Mouse (Mus musculus) midbrain, postnatal 0 days (tissue): ENCODE measurements around the gene Dnajc19. TPM values are rescaled to one million over a fixed set of nuclear protein-coding genes. Genes with fewer than 3 reads are reported as not detected.
A peak's percentile ranks its signal among the peaks of the same experiment; 100 is the strongest.

Source experiments
- ATAC-seq: fragments of 200-750 bp; cut with Nextera tagmentation; 2 replicates; pipeline ENCODE4 v1.8.0; 2017; ENCODE audit warnings: moderate number of reproducible peaks, mild to moderate bottlenecking, moderate TSS enrichment, moderate library complexity; ENCODE audit not compliant: low FRiP score
- DNase-seq: peaks from one replicate; pipeline ENCODE4 v3.0.0-alpha.2; 2015; ENCODE audit warnings: low spot score
- H3K27ac ChIP-seq: fragments of 300-500 bp; sonication (generic); 2 replicates; pipeline ENCODE4 v1.5.1; 2014; ENCODE audit warnings: low read depth, mild to moderate bottlenecking, low read length, mixed read lengths
- H3K27me3 ChIP-seq: fragments of 300-500 bp; sonication (generic); 2 replicates; pipeline ENCODE4 v1.6.1; 2014; ENCODE audit warnings: low read length, control low read depth, mixed read lengths; ENCODE audit not compliant: insufficient read depth
- H3K36me3 ChIP-seq: fragments of 300-500 bp; sonication (generic); 2 replicates; pipeline ENCODE4 v1.6.1; 2014; ENCODE audit warnings: low read length, control low read depth, mixed read lengths; ENCODE audit not compliant: insufficient read depth
- H3K4me1 ChIP-seq: fragments of 300-500 bp; sonication (generic); 2 replicates; pipeline ENCODE4 v1.6.1; 2014; ENCODE audit warnings: mild to moderate bottlenecking, control low read depth, antibody characterized with exemption, low read length, mixed read lengths; ENCODE audit not compliant: insufficient read depth
- H3K4me2 ChIP-seq: fragments of 300-500 bp; sonication (generic); 2 replicates; pipeline ENCODE4 v1.6.1; 2014; ENCODE audit warnings: low read depth, mild to moderate bottlenecking, low read length, mixed read lengths; ENCODE audit not compliant: poor library complexity, severe bottlenecking
- H3K4me3 ChIP-seq: fragments of 300-500 bp; sonication (generic); 2 replicates; pipeline ENCODE4 v1.5.1; 2014; ENCODE audit warnings: low read depth, mild to moderate bottlenecking, low read length, moderate library complexity
- H3K9ac ChIP-seq: fragments of 300-500 bp; sonication (generic); replicated peaks from 2 replicates; pipeline ENCODE4 v1.6.1; 2014; ENCODE audit warnings: mild to moderate bottlenecking, low read length, moderate library complexity, mixed read lengths; ENCODE audit not compliant: poor library complexity, severe bottlenecking
- H3K9me3 ChIP-seq: fragments of 300-500 bp; sonication (generic); 2 replicates; pipeline ENCODE4 v1.6.1; 2016; ENCODE audit warnings: low read length, control low read depth
- CTCF ChIP-seq: IDR thresholded peaks from 2 replicates; pipeline ENCODE4 v1.5.1; 2016; ENCODE audit warnings: antibody characterized with exemption, mild to moderate bottlenecking
- WGBS: fragments of 180-500 bp; shearing (Covaris S2); extraction: QIAGEN DNeasy Blood & Tissue Kit; methylation state at CpG from one replicate; pipeline ENCODE4 v1.1.7; 2014; 5-methylcytosine and 5-hydroxymethylcytosine counted together
- polyA plus RNA-seq: library from polyadenylated mRNA; unstranded; fragments of >200 nt; fragmentation: Nextera tagmentation; extraction: Ambion mirVana; gene quantifications from 2 replicates; pipeline ENCODE4 v1.2.1, GENCODE M21; 2015
- total RNA-seq: library from RNA; depleted of rRNA; stranded (reverse); fragments of >200 nt; gene quantifications from 2 replicates; pipeline ENCODE4 v1.2.3, GENCODE M21; 2014

Dnajc19 gene
- total and polyA plus RNA-seq, 2 experiments from 2014 or later = 79.9 to 169 TPM

- ATAC-seq (no peak), DNase-seq (no peak)
- Histone ChIP-seq H3K27ac (no peak overlapping the region), H3K4me1 (no peaks in the 10 kb centered on the region), H3K27me3 (no peaks in the 10 kb centered on the region), H3K9me3 (no peaks in the 10 kb centered on the region), H3K4me3 (no peak overlapping the region), H3K9ac (no peak overlapping the region), H3K4me2 (no peak overlapping the region), H3K36me3 (no peaks in the 10 kb centered on the region)
- 74% methylated on average over 11 of the region's 11 CpGs for WGBS
- TF ChIP-seq CTCF = no peak
Measured at GRCm38 (mm10) chr3:34111941-34112685, 31.0 kb upstream of the Dnajc19 start.

GRCm38 (mm10) chr3:34107631-34108030, 26.5 kb upstream of the Dnajc19 start:
- WGBS = 79% methylated on average over 3 of the region's 3 CpGs
- H3K36me3 ChIP-seq = no peaks in the 10 kb centered on the region
- no peaks in the 10 kb centered on the region for H3K27me3 ChIP-seq
- no peaks in the 10 kb centered on the region for H3K4me1 ChIP-seq
- no peak for TF ChIP-seq CTCF
- no peak overlapping the region for H3K27ac ChIP-seq
- no peak for DNase-seq
- no peak overlapping the region for H3K4me2 ChIP-seq
- no peaks in the 10 kb centered on the region for H3K9me3 ChIP-seq
- no peak overlapping the region for H3K9ac ChIP-seq
- ATAC-seq = no peak
- no peak overlapping the region for H3K4me3 ChIP-seq

DNA sequence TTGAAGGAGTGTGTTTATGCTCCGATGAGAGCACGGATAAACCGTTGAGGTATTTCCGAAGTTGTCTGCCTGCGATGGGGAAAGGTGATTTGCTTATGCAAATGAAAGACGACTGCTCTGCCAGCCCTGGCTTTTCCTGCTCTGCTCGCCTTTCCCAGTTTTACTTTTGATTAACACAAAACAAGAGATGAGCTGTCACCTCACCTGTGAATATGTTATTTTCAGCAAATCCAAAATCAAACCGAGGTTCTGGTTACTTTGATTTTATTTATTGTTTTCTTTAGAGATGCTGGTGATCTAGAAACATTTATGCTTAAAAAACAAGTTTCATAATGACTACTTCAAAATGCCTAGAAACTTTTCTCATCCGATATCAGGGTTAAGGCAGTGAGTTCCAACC, 25.3 kb upstream of the Dnajc19 start:
- TF ChIP-seq CTCF = no peak
- Histone ChIP-seq H3K4me1 (no peaks in the 10 kb centered on the region), H3K27ac (no peak overlapping the region), H3K27me3 (no peaks in the 10 kb centered on the region), H3K9ac (no peak overlapping the region), H3K4me3 (no peak overlapping the region), H3K9me3 (no peaks in the 10 kb centered on the region), H3K4me2 (no peak overlapping the region), H3K36me3 (no peaks in the 10 kb centered on the region)
- DNase-seq (no peak), ATAC-seq (no peak)
- WGBS = 30% methylated on average over 9 of the region's 9 CpGs

DNA sequence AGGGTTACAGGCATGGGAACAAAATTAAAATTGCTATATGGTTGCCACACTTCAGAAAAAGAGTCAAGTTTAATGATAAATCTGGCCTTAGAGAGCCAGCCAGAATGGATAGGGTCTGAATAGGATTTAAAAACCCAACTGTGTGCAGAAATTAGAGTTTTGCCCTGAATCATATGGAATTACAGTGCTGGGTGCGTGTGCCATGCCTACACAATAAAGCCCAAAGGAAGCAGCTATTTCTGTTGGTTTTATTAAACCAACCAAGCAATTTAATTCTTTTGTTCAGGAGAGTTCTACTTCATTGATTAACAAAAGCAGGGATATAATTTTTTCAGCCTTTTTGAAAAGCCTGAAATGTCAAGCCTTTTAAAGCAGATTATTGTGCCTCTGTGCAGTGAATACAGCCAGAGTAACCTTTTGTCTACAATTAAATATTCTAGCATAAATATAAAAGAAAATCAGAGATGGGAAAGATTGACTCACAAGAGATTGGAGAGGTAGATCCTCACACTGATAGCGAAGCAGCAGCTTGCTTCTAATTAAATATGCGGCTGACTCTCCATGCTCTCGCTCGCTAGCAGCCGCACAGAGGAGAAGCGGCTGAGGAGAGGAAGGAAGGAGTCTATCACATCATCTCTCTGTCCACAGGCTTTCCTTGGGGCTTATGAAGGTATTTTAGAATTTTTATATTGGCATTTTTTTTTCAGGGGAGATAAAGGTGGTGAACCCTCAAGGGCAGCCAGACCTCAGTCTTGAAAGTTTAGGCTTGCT, 23.0 kb upstream of the Dnajc19 start:
- H3K9ac ChIP-seq = no peak overlapping the region
- DNase-seq (peak; percentile 27), ATAC-seq (0 out of 2 replicates have a peak, but pooled peaks have one; percentile 49)
- H3K36me3 ChIP-seq = no peaks in the 10 kb centered on the region
- H3K27me3 ChIP-seq = no peaks in the 10 kb centered on the region
- no peak overlapping the region for H3K27ac ChIP-seq
- H3K9me3 ChIP-seq = no peaks in the 10 kb centered on the region
- H3K4me3 ChIP-seq = 0 out of 2 replicates have a peak overlapping the region, but pooled peaks have one; percentile 3
- H3K4me2 ChIP-seq = peak overlapping the region; percentile 30
- 9% methylated on average over 7 of the region's 7 CpGs for WGBS
- TF ChIP-seq CTCF = no peak
- no peaks in the 10 kb centered on the region for H3K4me1 ChIP-seq

- Histone ChIP-seq H3K4me3 (no peak overlapping the region), H3K27ac (no peak overlapping the region), H3K9ac (no peak overlapping the region), H3K27me3 (no peaks in the 10 kb centered on the region), H3K36me3 (no peaks in the 10 kb centered on the region), H3K9me3 (no peaks in the 10 kb centered on the region), H3K4me2 (no peak overlapping the region), H3K4me1 (no peaks in the 10 kb centered on the region)
- whole genome bisulfite sequencing = 19% methylated on average over 2 of the region's 2 CpGs
- DNase-seq (no peak), ATAC-seq (no peak)
- no peak for TF ChIP-seq CTCF
Measured at GRCm38 (mm10) chr3:34102891-34103290, 21.8 kb upstream of the Dnajc19 start.

GRCm38 (mm10) chr3:34083655-34084054, 2.5 kb upstream of the Dnajc19 start:
- 76% methylated on average over 5 of the region's 5 CpGs for WGBS
- no peak for ATAC-seq
- peaks cover 7% of the 10 kb centered on the region; the same call in 1 of the 2 replicates for H3K4me1 ChIP-seq

More at GRCm38 (mm10) chr3:34083655-34084054, 2.5 kb upstream of the Dnajc19 start:
- H3K36me3 ChIP-seq = no peaks in the 10 kb centered on the region
- H3K4me3 ChIP-seq = no peak overlapping the region
- H3K27ac ChIP-seq = no peak overlapping the region
- H3K4me2 ChIP-seq = no peak overlapping the region
- TF ChIP-seq CTCF = no peak
- no peak for DNase-seq
- no peaks in the 10 kb centered on the region for H3K27me3 ChIP-seq
- no peak overlapping the region for H3K9ac ChIP-seq
- no peaks in the 10 kb centered on the region for H3K9me3 ChIP-seq
